Mouse (Mus musculus) hindbrain, embryonic 16.5 days (tissue): ENCODE measurements around the gene Ldhd. TPM values are rescaled to one million over a fixed set of nuclear protein-coding genes. Genes with fewer than 3 reads are reported as not detected.

ENCODE experiments used
- ATAC-seq: fragments of 200-750 bp; cut with Nextera tagmentation; 2 replicates; pipeline ENCODE4 v1.8.0; 2017; ENCODE audit warnings: moderate TSS enrichment, moderate library complexity
- H3K27ac ChIP-seq: fragments of 300-500 bp; sonication (generic); 2 replicates; pipeline ENCODE4 v1.5.1; 2014; ENCODE audit warnings: low read depth, mild to moderate bottlenecking, control low read depth, low read length, moderate library complexity
- H3K27me3 ChIP-seq: fragments of 300-500 bp; sonication (generic); replicated peaks from 2 replicates; pipeline ENCODE4 v1.6.1; 2014; ENCODE audit warnings: low read length; ENCODE audit not compliant: control insufficient read depth, insufficient read depth
- H3K36me3 ChIP-seq: fragments of 300-500 bp; sonication (generic); 2 replicates; pipeline ENCODE4 v1.6.1; 2014; ENCODE audit warnings: mild to moderate bottlenecking, low read length, moderate library complexity, mixed read lengths; ENCODE audit not compliant: control insufficient read depth, insufficient read depth
- H3K4me1 ChIP-seq: fragments of 300-500 bp; sonication (generic); 2 replicates; pipeline ENCODE4 v1.6.1; 2014; ENCODE audit warnings: low read depth, low read length; ENCODE audit not compliant: control insufficient read depth, insufficient read depth
- H3K4me2 ChIP-seq: fragments of 300-500 bp; sonication (generic); 2 replicates; pipeline ENCODE4 v1.6.1; 2014; ENCODE audit warnings: mild to moderate bottlenecking, low read length, control low read depth, moderate library complexity
- H3K4me3 ChIP-seq: fragments of 300-500 bp; sonication (generic); 2 replicates; pipeline ENCODE4 v1.5.1; 2014; ENCODE audit warnings: mild to moderate bottlenecking, low read length, control low read depth, moderate library complexity
- H3K9ac ChIP-seq: fragments of 300-500 bp; sonication (generic); 2 replicates; pipeline ENCODE4 v1.6.1; 2014; ENCODE audit warnings: low read depth, mild to moderate bottlenecking, control low read depth, low read length, moderate library complexity
- H3K9me3 ChIP-seq: fragments of 300-500 bp; sonication (generic); 2 replicates; pipeline ENCODE4 v1.6.1; 2014; ENCODE audit warnings: mild to moderate bottlenecking, low read length, moderate library complexity; ENCODE audit not compliant: control insufficient read depth
- WGBS: fragments of 180-500 bp; shearing (Covaris S2); extraction: QIAGEN DNeasy Blood & Tissue Kit; methylation state at CpG from one replicate; pipeline ENCODE4 v1.1.7; 2014; 5-methylcytosine and 5-hydroxymethylcytosine counted together
- polyA plus RNA-seq: library from polyadenylated mRNA; unstranded; fragments of >200 nt; fragmentation: Nextera tagmentation; extraction: Ambion mirVana; gene quantifications from 2 replicates; pipeline ENCODE4 v1.2.1, GENCODE M21; 2015

Gene Ldhd
- polyA plus RNA-seq, 1 experiment from 2014 or later = 1.5 TPM

DNA sequence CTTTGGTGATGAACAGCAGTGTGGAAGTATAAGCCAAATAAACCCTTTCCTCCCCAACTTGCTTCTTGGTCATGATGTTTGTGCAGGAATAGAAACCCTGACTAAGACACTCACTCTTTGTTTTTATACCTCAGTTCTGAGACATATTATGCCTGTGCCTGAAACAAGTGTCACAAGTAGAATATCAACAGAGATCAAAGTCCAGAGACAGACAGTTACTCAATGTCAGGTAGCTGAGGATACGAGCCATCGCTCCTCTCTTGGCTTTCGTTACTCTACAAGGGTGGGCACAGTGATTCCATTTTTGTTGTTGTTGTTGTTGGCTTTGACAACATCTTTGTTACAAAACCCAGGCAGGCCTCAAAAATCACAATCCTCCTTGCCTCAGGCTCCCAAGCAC lies 2.8 kb upstream of the Ldhd start:
- no peak overlapping the region for H3K27ac ChIP-seq
- H3K36me3 ChIP-seq = no peaks in the 10 kb centered on the region
- no peaks in the 10 kb centered on the region for H3K9me3 ChIP-seq
- no peak overlapping the region for H3K9ac ChIP-seq
- no peaks in the 10 kb centered on the region for H3K27me3 ChIP-seq
- WGBS = 94% methylated on average over 3 of the region's 3 CpGs
- no peak overlapping the region for H3K4me2 ChIP-seq
- peaks cover 6% of the 10 kb centered on the region for H3K4me1 ChIP-seq
- ATAC-seq = no peak
- no peak overlapping the region for H3K4me3 ChIP-seq

DNA sequence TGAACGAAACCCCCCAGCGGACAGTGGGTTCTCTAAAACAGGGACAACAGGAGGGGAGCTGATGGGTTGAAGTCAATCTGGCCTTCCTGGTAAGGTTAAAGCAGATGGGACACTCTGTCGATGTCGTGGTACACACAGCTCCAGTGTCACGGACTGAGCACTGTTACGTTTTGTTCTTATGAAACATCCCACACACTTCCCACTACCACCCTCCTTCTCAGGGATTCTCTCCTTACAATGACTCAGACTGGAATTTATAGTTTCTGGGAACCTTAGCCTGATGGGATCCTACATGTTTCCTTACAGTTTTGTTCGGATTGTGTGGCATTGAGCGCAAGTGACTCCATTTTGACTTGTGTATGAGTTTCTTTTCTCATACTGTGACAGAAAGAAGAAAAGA lies 1.4 kb upstream of the Ldhd start:
- Histone ChIP-seq H3K36me3 (no peaks in the 10 kb centered on the region), H3K9ac (no peak overlapping the region), H3K27ac (no peak overlapping the region), H3K27me3 (no peaks in the 10 kb centered on the region), H3K4me2 (no peak overlapping the region), H3K4me1 (peaks cover 6% of the 10 kb centered on the region), H3K9me3 (no peaks in the 10 kb centered on the region), H3K4me3 (no peak overlapping the region)
- 95% methylated on average over 8 of the region's 8 CpGs for WGBS
- no peak for ATAC-seq

DNA sequence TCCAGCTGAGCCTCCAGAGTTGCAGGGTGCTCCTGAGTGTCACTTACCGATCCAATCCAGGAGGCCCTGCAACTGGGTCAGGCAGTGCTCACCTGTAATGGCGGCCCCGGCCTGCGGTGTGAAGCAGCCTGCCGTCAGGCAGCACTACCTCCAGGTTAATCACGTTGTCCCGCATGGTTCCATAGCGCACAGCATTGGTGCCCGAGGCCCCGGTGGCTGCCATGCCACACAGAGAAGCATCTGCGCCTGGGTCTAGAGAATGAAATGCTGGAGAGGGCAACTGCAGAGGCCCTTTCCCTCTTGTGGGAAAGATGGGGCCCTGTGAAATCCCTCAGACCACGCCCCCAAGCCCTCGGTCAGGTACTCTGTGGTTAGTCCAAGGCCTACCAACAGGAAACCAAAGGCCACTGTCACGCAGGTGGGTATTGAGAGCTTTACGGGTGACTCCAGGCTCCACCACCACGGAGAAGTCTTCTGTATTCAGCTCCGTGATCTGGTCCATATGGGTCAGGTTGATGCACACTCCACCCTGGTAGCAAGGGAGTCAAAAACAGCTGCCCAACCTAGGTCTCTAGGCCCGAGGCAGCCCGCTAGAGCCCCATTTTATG lies 1.2 kb downstream of the Ldhd start:
- ATAC-seq = no peak
- Histone ChIP-seq H3K36me3 (no peaks in the 10 kb centered on the region), H3K9me3 (no peaks in the 10 kb centered on the region), H3K9ac (no peak overlapping the region), H3K4me3 (no peak overlapping the region), H3K4me2 (no peak overlapping the region), H3K27me3 (no peaks in the 10 kb centered on the region), H3K4me1 (peaks cover 8% of the 10 kb centered on the region), H3K27ac (no peak overlapping the region)
- 90% methylated on average over 19 of the region's 19 CpGs for WGBS

DNA sequence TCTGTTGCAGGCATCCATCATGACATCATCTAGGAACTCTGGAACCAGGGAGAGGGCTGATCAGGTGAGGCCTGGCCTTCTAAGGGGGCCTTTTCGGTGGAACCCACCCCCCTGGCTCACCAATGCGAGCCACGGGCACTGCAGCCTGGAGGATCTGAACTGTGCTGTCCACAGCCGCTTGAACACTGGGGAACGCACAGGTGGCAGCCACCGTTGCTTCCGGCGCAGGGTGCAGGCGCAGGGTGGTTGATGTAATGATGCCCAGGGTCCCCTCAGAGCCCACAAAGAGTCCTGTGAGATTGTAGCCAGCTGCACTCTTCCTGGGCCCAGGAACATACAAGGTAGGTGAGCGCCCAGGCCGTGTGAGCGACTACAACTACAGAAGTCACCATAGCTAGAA lies 1.8 kb downstream of the Ldhd start:
- no peak for ATAC-seq
- Histone ChIP-seq H3K9me3 (no peaks in the 10 kb centered on the region), H3K4me1 (peaks cover 8% of the 10 kb centered on the region), H3K36me3 (no peaks in the 10 kb centered on the region), H3K4me2 (no peak overlapping the region), H3K27ac (no peak overlapping the region), H3K4me3 (no peak overlapping the region), H3K9ac (no peak overlapping the region), H3K27me3 (no peaks in the 10 kb centered on the region)
- 94% methylated on average over 12 of the region's 12 CpGs for WGBS

DNA sequence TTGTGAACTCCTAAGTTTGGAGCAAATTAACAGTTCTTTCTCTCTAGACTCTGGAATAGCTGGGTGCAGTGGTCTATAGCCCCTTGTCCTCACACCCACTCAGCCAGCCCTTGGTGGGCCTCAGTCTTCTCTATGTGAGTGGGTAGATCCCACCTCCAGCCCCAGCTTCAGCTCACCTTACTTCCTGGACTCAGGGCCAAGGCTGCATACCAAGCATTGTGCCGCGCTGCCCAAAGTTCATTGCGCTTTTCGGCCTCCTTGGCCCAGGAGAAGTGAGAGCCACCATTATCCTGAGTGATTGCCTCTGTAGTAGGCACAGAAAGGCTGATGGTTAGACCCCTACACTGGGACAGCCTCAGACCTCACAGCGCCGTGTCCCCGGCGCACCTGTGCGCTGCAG lies 2.3 kb downstream of the Ldhd start:
- H3K9me3 ChIP-seq = no peaks in the 10 kb centered on the region
- ATAC-seq = no peak
- no peak overlapping the region for H3K4me3 ChIP-seq
- 97% methylated on average over 9 of the region's 9 CpGs for WGBS
- H3K9ac ChIP-seq = no peak overlapping the region
- peaks cover 8% of the 10 kb centered on the region for H3K4me1 ChIP-seq
- H3K4me2 ChIP-seq = no peak overlapping the region
- no peaks in the 10 kb centered on the region for H3K36me3 ChIP-seq
- H3K27me3 ChIP-seq = no peaks in the 10 kb centered on the region
- no peak overlapping the region for H3K27ac ChIP-seq

DNA sequence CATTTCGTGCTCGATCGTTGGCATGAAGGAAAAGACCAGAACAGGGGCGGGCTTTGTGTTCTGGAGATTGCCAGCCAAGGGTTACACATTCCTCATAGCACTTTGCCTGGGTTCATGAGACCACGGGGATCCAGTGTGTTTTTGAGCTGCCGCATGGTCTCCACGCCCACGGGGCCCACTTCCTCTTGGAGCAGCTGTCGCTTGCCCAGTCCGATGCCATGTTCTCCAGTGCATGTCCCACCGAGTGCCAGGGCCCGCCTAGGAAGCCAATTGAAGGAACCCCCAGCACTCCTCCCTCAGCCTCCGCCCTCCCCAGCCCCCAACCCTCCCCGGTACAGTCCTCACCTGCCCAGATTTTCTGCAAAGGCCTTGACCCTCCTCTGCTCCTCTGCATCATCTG lies 3.2 kb downstream of the Ldhd start:
- no peak overlapping the region for H3K4me3 ChIP-seq
- no peak overlapping the region for H3K4me2 ChIP-seq
- no peaks in the 10 kb centered on the region for H3K36me3 ChIP-seq
- no peaks in the 10 kb centered on the region for H3K27me3 ChIP-seq
- 86% methylated on average over 14 of the region's 14 CpGs for WGBS
- no peak overlapping the region for H3K9ac ChIP-seq
- H3K4me1 ChIP-seq = peaks cover 8% of the 10 kb centered on the region
- H3K27ac ChIP-seq = no peak overlapping the region
- H3K9me3 ChIP-seq = no peaks in the 10 kb centered on the region
- ATAC-seq = no peak

DNA sequence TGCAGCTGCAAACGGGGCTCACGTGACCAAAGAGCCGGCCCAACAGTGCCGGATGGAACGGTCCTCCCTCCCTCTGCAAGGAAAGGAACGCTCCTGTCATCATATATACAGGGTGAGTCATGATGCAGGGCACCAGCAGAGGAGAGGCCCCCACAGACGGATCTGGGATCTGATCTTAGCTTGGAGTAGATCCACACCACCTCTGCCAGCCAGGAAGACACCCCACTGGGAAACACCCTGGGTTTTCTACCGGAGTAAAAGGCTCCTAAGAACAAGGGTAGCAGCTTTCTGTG lies 3.7 kb downstream of the Ldhd start:
- no peak for ATAC-seq
- WGBS = 80% methylated on average over 8 of the region's 8 CpGs
- Histone ChIP-seq H3K36me3 (no peaks in the 10 kb centered on the region), H3K4me3 (no peak overlapping the region), H3K4me1 (peaks cover 8% of the 10 kb centered on the region), H3K9ac (no peak overlapping the region), H3K27ac (no peak overlapping the region), H3K4me2 (no peak overlapping the region), H3K9me3 (no peaks in the 10 kb centered on the region), H3K27me3 (no peaks in the 10 kb centered on the region)

DNA sequence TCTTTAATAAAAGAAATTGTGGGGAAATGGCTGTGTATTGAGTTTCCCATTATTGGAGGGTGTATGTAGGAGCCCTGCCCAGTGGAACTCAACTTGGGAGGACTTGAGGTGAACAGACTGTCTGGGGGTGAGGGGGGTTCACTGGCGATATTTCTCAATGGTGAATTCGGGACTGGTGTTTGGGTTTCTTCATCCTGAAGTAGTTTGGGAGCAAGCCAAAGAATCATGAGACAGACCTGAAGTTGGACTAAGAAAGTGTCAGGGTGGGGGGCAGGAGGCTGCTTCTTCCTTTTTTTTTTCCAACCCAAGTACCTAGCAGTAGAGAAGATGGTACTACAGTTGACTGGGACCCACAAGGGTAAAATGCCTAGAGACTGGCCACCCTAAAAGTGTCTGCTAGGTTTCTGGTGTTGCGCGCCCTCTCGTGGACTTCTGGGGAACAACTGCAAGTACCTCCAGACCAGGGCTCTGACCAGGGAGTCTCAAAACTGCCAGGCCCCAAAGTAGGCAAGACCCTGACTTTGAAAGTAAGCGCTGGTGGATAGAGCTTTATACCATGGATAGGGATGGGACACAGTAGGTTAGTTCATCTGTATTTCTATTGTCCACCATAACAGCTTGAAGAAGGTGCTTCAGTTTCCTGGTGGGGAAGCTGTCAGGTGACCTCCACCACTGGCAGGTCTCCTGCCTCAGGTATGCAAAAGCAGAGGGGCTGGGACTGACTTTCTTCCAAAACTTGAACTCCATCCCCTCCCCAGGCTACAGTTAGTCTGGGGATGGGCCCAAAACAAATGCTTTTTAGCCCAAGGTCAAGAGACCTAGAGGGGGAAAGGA lies 4.3 kb downstream of the Ldhd start:
- Histone ChIP-seq H3K4me2 (no peak overlapping the region), H3K4me3 (no peak overlapping the region), H3K9ac (no peak overlapping the region), H3K27ac (no peak overlapping the region), H3K9me3 (no peaks in the 10 kb centered on the region), H3K4me1 (peaks cover 8% of the 10 kb centered on the region), H3K36me3 (no peaks in the 10 kb centered on the region), H3K27me3 (no peaks in the 10 kb centered on the region)
- no peak for ATAC-seq
- 29% methylated on average over 6 of the region's 6 CpGs for WGBS

DNA sequence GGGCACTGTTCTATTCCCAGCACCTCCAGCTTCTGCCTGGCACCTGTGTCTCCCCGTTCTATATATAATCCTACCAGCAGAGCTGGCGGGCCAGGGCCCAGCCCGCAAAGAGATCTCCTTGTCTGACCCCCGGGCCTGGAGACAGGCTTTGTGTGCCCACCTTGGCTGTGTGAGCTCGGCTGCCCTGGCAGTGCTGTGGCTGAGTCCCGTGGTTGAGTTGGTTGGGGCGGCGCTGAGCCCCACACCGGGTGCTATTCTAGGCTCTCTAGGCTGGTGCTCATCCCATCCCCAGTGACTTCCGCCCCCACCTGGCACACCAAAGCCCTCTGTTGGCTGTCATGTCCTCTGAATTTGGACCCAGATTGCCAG lies 5.3 kb downstream of the Ldhd start:
- Histone ChIP-seq H3K27ac (no peak overlapping the region), H3K9ac (no peak overlapping the region), H3K27me3 (no peaks in the 10 kb centered on the region), H3K4me1 (peaks cover 4% of the 10 kb centered on the region; the same call in 1 of the 2 replicates), H3K9me3 (no peaks in the 10 kb centered on the region), H3K4me2 (no peak overlapping the region), H3K36me3 (peaks cover 2% of the 10 kb centered on the region; the same call in 1 of the 2 replicates), H3K4me3 (no peak overlapping the region)
- 93% methylated on average over 10 of the region's 10 CpGs for WGBS
- ATAC-seq = no peak
